Comparison of ENCODE assay signal across 23 mouse cellular contexts in genomic region chr11:105374526-105375175, GRCm38 (mm10).
DNase-seq lines count a peak whose midpoint lies in the region; ATAC-seq and TF ChIP-seq lines count a peak whose summit lies in the region.
"Had no signal": no experiment of that assay in that cellular context is flagged by ENCODE, and none has a peak within 500 bp of the region (broad histone marks: within the 10 kb centered on the region; RNA-seq: fewer than 3 reads in every experiment).

No protein-coding gene starts in this region.

- H3K4me3 ChIP-seq in heart, embryonic 10.5 days: no peak overlapping the region
- H3K4me3 ChIP-seq in heart, postnatal 0 days (ENCODE audit: low read depth, low read length): no peak overlapping the region
- no peak overlapping the region for H3K4me3 ChIP-seq in liver, embryonic 16.5 days (ENCODE audit: low read depth, low read length)
- H3K4me3 ChIP-seq in forebrain, embryonic 11.5 days (ENCODE audit: low read depth, low read length): no peak overlapping the region
- H3K4me3 ChIP-seq: embryonic facial prominence, embryonic 15.5 days; forebrain, embryonic 12.5 days; hindbrain, embryonic 15.5 days; intestine, embryonic 15.5 days; midbrain, embryonic 15.5 days; myocyte had no signal

- no peak overlapping the region for H3K4me2 ChIP-seq in heart, postnatal 0 days (ENCODE audit: low read depth, low read length)
- no peak overlapping the region for H3K4me2 ChIP-seq in liver, embryonic 16.5 days (ENCODE audit: low read depth, low read length)
- H3K4me2 ChIP-seq in forebrain, embryonic 11.5 days (ENCODE audit: low read depth, low read length, severe bottlenecking): no peak overlapping the region
- H3K4me2 ChIP-seq: embryonic facial prominence, embryonic 15.5 days; forebrain, embryonic 12.5 days; hindbrain, embryonic 15.5 days; intestine, embryonic 15.5 days; midbrain, embryonic 15.5 days had no signal

- intact Hi-C loops in heart, postnatal 14 days (cut with DNase I): no loop called here
- intact Hi-C loops in heart, postnatal 25 days (cut with DNase I): no loop called here

- H3K27me3 ChIP-seq in heart, embryonic 10.5 days (ENCODE audit: insufficient read depth, poor library complexity, severe bottlenecking): no peaks in the 10 kb centered on the region
- no peaks in the 10 kb centered on the region for H3K27me3 ChIP-seq in heart, postnatal 0 days (ENCODE audit: control insufficient read depth, insufficient read depth, low read length)
- no peaks in the 10 kb centered on the region for H3K27me3 ChIP-seq in liver, embryonic 16.5 days (ENCODE audit: control insufficient read depth, insufficient read depth, low read depth, low read length)
- H3K27me3 ChIP-seq in forebrain, embryonic 11.5 days (ENCODE audit: control insufficient read depth, insufficient read depth, low read length): no peaks in the 10 kb centered on the region
- H3K27me3 ChIP-seq: embryonic facial prominence, embryonic 15.5 days; hindbrain, embryonic 15.5 days; intestine, embryonic 15.5 days; midbrain, embryonic 15.5 days had no signal

- no peak overlapping the region for H3K9ac ChIP-seq in heart, postnatal 0 days (replicated peaks; ENCODE audit: low read depth, low read length)
- no peak overlapping the region for H3K9ac ChIP-seq in liver, embryonic 16.5 days (ENCODE audit: low read depth, low read length)
- H3K9ac ChIP-seq in forebrain, embryonic 11.5 days (ENCODE audit: low read length): no peak overlapping the region
- H3K9ac ChIP-seq: embryonic facial prominence, embryonic 15.5 days; forebrain, embryonic 12.5 days; hindbrain, embryonic 15.5 days; intestine, embryonic 15.5 days; midbrain, embryonic 15.5 days had no signal

- H3K36me3 ChIP-seq in heart, embryonic 10.5 days: 0 out of 2 replicates have a peak, but pooled peaks cover under 1% of the 10 kb centered on the region
- H3K36me3 ChIP-seq in heart, postnatal 0 days (replicated peaks; ENCODE audit: control insufficient read depth, insufficient read depth, low read length): no peaks in the 10 kb centered on the region
- no peaks in the 10 kb centered on the region for H3K36me3 ChIP-seq in liver, embryonic 16.5 days (ENCODE audit: control insufficient read depth, insufficient read depth)
- H3K36me3 ChIP-seq in forebrain, embryonic 11.5 days (ENCODE audit: control insufficient read depth, insufficient read depth, low read length): no peaks in the 10 kb centered on the region
- H3K36me3 ChIP-seq: embryonic facial prominence, embryonic 15.5 days; forebrain, embryonic 12.5 days; hindbrain, embryonic 15.5 days; intestine, embryonic 15.5 days; midbrain, embryonic 15.5 days had no signal

- H3K9me3 ChIP-seq in heart, embryonic 10.5 days: no peaks in the 10 kb centered on the region
- H3K9me3 ChIP-seq in heart, postnatal 0 days (replicated peaks; ENCODE audit: control insufficient read depth, low read length): no peaks in the 10 kb centered on the region
- H3K9me3 ChIP-seq in liver, embryonic 16.5 days (replicated peaks; ENCODE audit: control insufficient read depth, low read length): no peaks in the 10 kb centered on the region
- H3K9me3 ChIP-seq in forebrain, embryonic 11.5 days (ENCODE audit: control insufficient read depth, low read length): no peaks in the 10 kb centered on the region
- H3K9me3 ChIP-seq: embryonic facial prominence, embryonic 15.5 days; forebrain, embryonic 12.5 days; hindbrain, embryonic 15.5 days; intestine, embryonic 15.5 days; midbrain, embryonic 15.5 days had no signal

- WGBS in heart, embryonic 10.5 days: 63% methylated on average over 10 of the region's 10 CpGs
- WGBS in heart, postnatal 0 days: 43% methylated on average over 10 of the region's 10 CpGs
- WGBS in liver, embryonic 16.5 days (ENCODE audit: insufficient replicate concordance): 35% methylated on average over 10 of the region's 10 CpGs
- 90% methylated on average over 10 of the region's 10 CpGs for WGBS in forebrain, embryonic 11.5 days

- H3K27ac ChIP-seq in heart, embryonic 10.5 days: peak overlapping the region; percentile 78
- H3K27ac ChIP-seq in heart, postnatal 0 days (ENCODE audit: low read depth): peak overlapping the region; percentile 67
- no peak overlapping the region for H3K27ac ChIP-seq in liver, embryonic 16.5 days (ENCODE audit: low read length)
- H3K27ac ChIP-seq in forebrain, embryonic 11.5 days (ENCODE audit: low read depth, low read length): no peak overlapping the region
- H3K27ac ChIP-seq: embryonic facial prominence, embryonic 15.5 days; forebrain, embryonic 12.5 days; hindbrain, embryonic 15.5 days; intestine, embryonic 15.5 days; midbrain, embryonic 15.5 days had no signal

- H3K4me1 ChIP-seq in heart, embryonic 10.5 days: peaks cover 54% of the 10 kb centered on the region
- peaks cover 12% of the 10 kb centered on the region for H3K4me1 ChIP-seq in heart, postnatal 0 days (ENCODE audit: control insufficient read depth, insufficient read depth)
- peaks cover 18% of the 10 kb centered on the region for H3K4me1 ChIP-seq in liver, embryonic 16.5 days (ENCODE audit: control insufficient read depth, low read depth, low read length)
- no peaks in the 10 kb centered on the region for H3K4me1 ChIP-seq in forebrain, embryonic 11.5 days (replicated peaks; ENCODE audit: control insufficient read depth, insufficient read depth, low read length)
- H3K4me1 ChIP-seq: embryonic facial prominence, embryonic 15.5 days; forebrain, embryonic 12.5 days; hindbrain, embryonic 15.5 days; intestine, embryonic 15.5 days; midbrain, embryonic 15.5 days had no signal

- no peak for DNase-seq in heart, embryonic 10.5 days (ENCODE audit: low spot score)
- no peak for DNase-seq in heart, postnatal 14 days
- DNase-seq in heart, postnatal 0 days (ENCODE audit: low spot score): peak; percentile 76
- no peak for DNase-seq in heart, postnatal 25 days (ENCODE audit: low spot score)
- DNase-seq in forebrain, embryonic 11.5 days (ENCODE audit: low spot score): no peak
- no peak for DNase-seq in Muller cell, postnatal 12 days (ENCODE audit: inconsistent ontology term)
- DNase-seq: adrenal gland, postnatal 25 days; cerebellum, adult 11-12 months; embryo, embryonic 11 days; gastrocnemius, postnatal 14 days; heart, postnatal 10 days; lung, adult 2 months; right cerebral cortex, postnatal 14 days; spleen, adult 18-20 months; thymus, postnatal 36 days had no signal

- ATAC-seq in heart, postnatal 0 days (ENCODE audit: insufficient read depth, low read depth): peak; percentile 73
- ATAC-seq in erythroid progenitor cell, adult 5-6 weeks (replicated peaks; ENCODE audit: low FRiP score, poor library complexity, severe bottlenecking): peak; percentile 78
- peak; percentile 50 for ATAC-seq in liver, embryonic 16.5 days (ENCODE audit: low read depth)
- ATAC-seq in forebrain, embryonic 11.5 days (replicated peaks; ENCODE audit: low FRiP score): no peak
- ATAC-seq: intestine, embryonic 15.5 days; midbrain, embryonic 15.5 days had no signal

- no peak for TF ChIP-seq CTCF in heart, postnatal 0 days (IDR thresholded peaks at IDR 0.05; ENCODE audit: low read depth)

- TF ChIP-seq EP300 in heart, postnatal 0 days (IDR thresholded peaks at IDR 0.05; ENCODE audit: low read depth): no peak

Comparison
In these comparisons a context has a peak if more than half of its experiments do, and no peak if none do; other contexts are left out.
1. H3K27ac ChIP-seq: peak in heart, embryonic 10.5 days (single experiment) and heart, postnatal 0 days (single experiment); none in liver, embryonic 16.5 days (single experiment) and forebrain, embryonic 11.5 days (single experiment).